Mouse (Mus musculus) CH12.LX (cell line): ENCODE results near the gene Terf2. TPM values are rescaled to one million over a fixed set of nuclear protein-coding genes. Genes with fewer than 3 reads are reported as not detected.
A peak's percentile ranks its signal among the peaks of the same experiment; 100 is the strongest.

Source experiments
- DNase-seq: peaks from one replicate; pipeline ENCODE4 v3.0.0-alpha.2; 2013; ENCODE audit errors: extremely low read depth
- H3K27ac ChIP-seq: 2 replicates; pipeline ENCODE4 v1.5.1; 2012; ENCODE audit warnings: low read depth, mild to moderate bottlenecking, control low read depth, moderate library complexity; ENCODE audit not compliant: insufficient read depth
- H3K27me3 ChIP-seq: replicated peaks from 2 replicates; pipeline ENCODE3; 2012; ENCODE audit warnings: inconsistent platforms
- H3K36me3 ChIP-seq, 2 experiments: replicated peaks in 1 of 2; 2 replicates each; pipeline versions ENCODE3 to v1.6.1; 2012; ENCODE audit warnings: inconsistent platforms in 1 of 2, low read length in 1 of 2, mild to moderate bottlenecking in 1 of 2, mixed read lengths in 1 of 2, moderate library complexity in 1 of 2; ENCODE audit not compliant: control insufficient read depth in 1 of 2, insufficient read depth in 1 of 2
- H3K4me1 ChIP-seq, 2 experiments: 2 replicates each; pipeline ENCODE4 v1.6.1; 2012; ENCODE audit warnings: inconsistent platforms in 1 of 2, moderate library complexity in 1 of 2; ENCODE audit not compliant: insufficient read depth in 2 of 2, control insufficient read depth in 1 of 2
- H3K4me2 ChIP-seq: 2 replicates; pipeline ENCODE4 v1.6.1; 2012; ENCODE audit warnings: low read depth, mild to moderate bottlenecking, control low read depth; ENCODE audit not compliant: poor library complexity, insufficient read depth, severe bottlenecking
- H3K4me3 ChIP-seq, 3 experiments: fragments of 150-350 bp in 1 of 3; sonication (generic) in 1 of 3; replicated peaks in 1 of 3; 2 replicates each; pipeline versions ENCODE3 to v1.5.1; 2011 to 2012; ENCODE audit warnings: low read depth in 2 of 3, low read length in 2 of 3, mild to moderate bottlenecking in 2 of 3, moderate library complexity in 2 of 3, control low read depth in 1 of 3, improper control_type of control experiment in 1 of 3, inconsistent platforms in 1 of 3, mixed read lengths in 1 of 3; ENCODE audit not compliant: poor library complexity in 1 of 3
- H3K79me2 ChIP-seq: replicated peaks from 2 replicates; pipeline ENCODE4 v1.6.1; 2012; ENCODE audit warnings: mild to moderate bottlenecking, moderate library complexity; ENCODE audit not compliant: control insufficient read depth, poor library complexity, insufficient read depth, severe bottlenecking; ENCODE audit errors: extremely low read depth
- H3K9ac ChIP-seq: 2 replicates; pipeline ENCODE4 v1.6.1; 2012; ENCODE audit warnings: low read depth, mild to moderate bottlenecking, control low read depth, moderate library complexity; ENCODE audit not compliant: insufficient read depth
- H3K9me3 ChIP-seq: replicated peaks from 2 replicates; pipeline ENCODE3; 2012; ENCODE audit warnings: low read length, inconsistent platforms, mixed read lengths
- BHLHE40 ChIP-seq: IDR thresholded peaks from 2 replicates; pipeline ENCODE4 v1.6.1; 2011; ENCODE audit warnings: mild to moderate bottlenecking, low read depth, low read length, improper control_type of control experiment
- CHD1 ChIP-seq: IDR thresholded peaks from 2 replicates; pipeline ENCODE4 v1.6.1; 2012; ENCODE audit warnings: low read depth, low read length, improper control_type of control experiment, inconsistent platforms
- CHD2 ChIP-seq: IDR thresholded peaks from 2 replicates; pipeline ENCODE4 v1.6.1; 2011; ENCODE audit warnings: low read length, improper control_type of control experiment
- CTCF ChIP-seq, 2 experiments: IDR thresholded peaks in 1 of 2; conservative IDR thresholded peaks in 1 of 2; 2 replicates each; pipeline ENCODE4 v1.5.1; 2011 to 2012; ENCODE audit warnings: low read depth in 2 of 2, low read length in 2 of 2, improper control_type of control experiment in 1 of 2, inconsistent platforms in 1 of 2, mild to moderate bottlenecking in 1 of 2, moderate library complexity in 1 of 2
- E2F4 ChIP-seq: IDR thresholded peaks from 2 replicates; pipeline ENCODE4 v1.6.1; 2011; ENCODE audit warnings: low read depth, low read length, improper control_type of control experiment; ENCODE audit not compliant: insufficient replicate concordance
- ELF1 ChIP-seq: IDR thresholded peaks from 2 replicates; pipeline ENCODE4 v1.6.1; 2014; ENCODE audit warnings: low read depth, mild to moderate bottlenecking, inconsistent platforms, low read length, improper control_type of control experiment
- EP300 ChIP-seq: IDR thresholded peaks from 2 replicates; pipeline ENCODE4 v1.6.1; 2011; ENCODE audit warnings: low read length, improper control_type of control experiment
- ETS1 ChIP-seq: conservative IDR thresholded peaks from 2 replicates; pipeline ENCODE4 v1.6.1; 2012; ENCODE audit warnings: low read depth, mild to moderate bottlenecking, inconsistent platforms, low read length, improper control_type of control experiment, moderate library complexity
- GABPA ChIP-seq: IDR thresholded peaks from 2 replicates; pipeline ENCODE4 v1.6.1; 2012; ENCODE audit warnings: low read depth, low read length, improper control_type of control experiment, inconsistent platforms; ENCODE audit not compliant: insufficient replicate concordance
- HCFC1 ChIP-seq: IDR thresholded peaks from 2 replicates; pipeline ENCODE4 v1.6.1; 2012; ENCODE audit warnings: low read depth, mild to moderate bottlenecking, inconsistent platforms, low read length, improper control_type of control experiment
- IRF4 ChIP-seq: IDR thresholded peaks from 2 replicates; pipeline ENCODE4 v1.6.1; 2014; ENCODE audit warnings: low read depth, mild to moderate bottlenecking, inconsistent platforms, low read length, improper control_type of control experiment
- JUN ChIP-seq: IDR thresholded peaks from 2 replicates; pipeline ENCODE4 v1.6.1; 2011; ENCODE audit warnings: low read depth, mild to moderate bottlenecking, low read length, improper control_type of control experiment, moderate library complexity; ENCODE audit not compliant: insufficient read depth
- JUND ChIP-seq: conservative IDR thresholded peaks from 2 replicates; pipeline ENCODE4 v1.6.1; 2011; ENCODE audit warnings: low read depth, low read length, improper control_type of control experiment
- KAT2A ChIP-seq: IDR thresholded peaks from 2 replicates; pipeline ENCODE4 v1.6.1; 2012; ENCODE audit warnings: low read length, improper control_type of control experiment, inconsistent platforms; ENCODE audit not compliant: insufficient replicate concordance
- MAFK ChIP-seq: IDR thresholded peaks from 2 replicates; pipeline ENCODE4 v1.6.1; 2011; ENCODE audit warnings: low read length, improper control_type of control experiment; ENCODE audit not compliant: insufficient replicate concordance
- MAX ChIP-seq: IDR thresholded peaks from 2 replicates; pipeline ENCODE4 v1.6.1; 2011; ENCODE audit warnings: low read length, improper control_type of control experiment
- MAZ ChIP-seq: IDR thresholded peaks from 2 replicates; pipeline ENCODE4 v1.6.1; 2012; ENCODE audit warnings: low read depth, mild to moderate bottlenecking, inconsistent platforms, low read length, improper control_type of control experiment, moderate library complexity
- MEF2A ChIP-seq: IDR thresholded peaks from 2 replicates; pipeline ENCODE4 v1.6.1; 2014; ENCODE audit warnings: low read depth, mild to moderate bottlenecking, inconsistent platforms, low read length, improper control_type of control experiment, borderline replicate concordance
- MXI1 ChIP-seq: IDR thresholded peaks from 2 replicates; pipeline ENCODE4 v1.6.1; 2011; ENCODE audit warnings: mild to moderate bottlenecking, low read depth, low read length, improper control_type of control experiment
- MYC ChIP-seq: IDR thresholded peaks from 2 replicates; pipeline ENCODE4 v1.6.1; 2011; ENCODE audit warnings: low read depth, mild to moderate bottlenecking, improper control_type of control experiment, low read length
- NELFE ChIP-seq: IDR thresholded peaks from 2 replicates; pipeline ENCODE4 v1.6.1; 2011; ENCODE audit warnings: low read depth, low read length, improper control_type of control experiment
- NRF1 ChIP-seq: IDR thresholded peaks from 2 replicates; pipeline ENCODE4 v1.6.1; 2014; ENCODE audit warnings: low read depth, mild to moderate bottlenecking, inconsistent platforms, low read length, improper control_type of control experiment, moderate library complexity
- PAX5 ChIP-seq: IDR thresholded peaks from 2 replicates; pipeline ENCODE4 v1.6.1; 2012; ENCODE audit warnings: low read length, inconsistent platforms, mixed read lengths
- POLR2A ChIP-seq: IDR thresholded peaks from 2 replicates; pipeline ENCODE4 v1.6.1; 2011; ENCODE audit warnings: low read depth, mild to moderate bottlenecking, improper control_type of control experiment, low read length
- POLR2AphosphoS2 ChIP-seq: IDR thresholded peaks from 2 replicates; pipeline ENCODE4 v1.6.1; 2011; ENCODE audit warnings: low read depth, low read length, improper control_type of control experiment
- RAD21 ChIP-seq: IDR thresholded peaks from 2 replicates; pipeline ENCODE4 v1.6.1; 2011; ENCODE audit warnings: low read depth, mild to moderate bottlenecking, low read length, improper control_type of control experiment, moderate library complexity
- RCOR1 ChIP-seq: conservative IDR thresholded peaks from 2 replicates; pipeline ENCODE4 v1.6.1; 2012; ENCODE audit warnings: low read depth, mild to moderate bottlenecking, inconsistent platforms, low read length, improper control_type of control experiment
- SIN3A ChIP-seq: IDR thresholded peaks from 2 replicates; pipeline ENCODE4 v1.6.1; 2012; ENCODE audit warnings: low read length, improper control_type of control experiment, inconsistent platforms
- SMC3 ChIP-seq: IDR thresholded peaks from 2 replicates; pipeline ENCODE4 v1.6.1; 2011; ENCODE audit warnings: low read depth, low read length, improper control_type of control experiment
- TBP ChIP-seq: conservative IDR thresholded peaks from 2 replicates; pipeline ENCODE4 v1.6.1; 2011; ENCODE audit warnings: low read depth, low read length, improper control_type of control experiment
- TCF12 ChIP-seq: IDR thresholded peaks from 2 replicates; pipeline ENCODE4 v1.6.1; 2014; ENCODE audit warnings: low read depth, mild to moderate bottlenecking, inconsistent platforms, low read length, improper control_type of control experiment
- UBTF ChIP-seq: IDR thresholded peaks from 2 replicates; pipeline ENCODE4 v1.6.1; 2012; ENCODE audit warnings: low read depth, mild to moderate bottlenecking, inconsistent platforms, low read length, improper control_type of control experiment, moderate library complexity
- USF1 ChIP-seq: IDR thresholded peaks from 2 replicates; pipeline ENCODE4 v1.6.1; 2014; ENCODE audit warnings: low read depth, mild to moderate bottlenecking, inconsistent platforms, low read length, improper control_type of control experiment
- USF2 ChIP-seq: conservative IDR thresholded peaks from 2 replicates; pipeline ENCODE4 v1.6.1; 2011; ENCODE audit warnings: low read depth, low read length, improper control_type of control experiment
- ZC3H11A ChIP-seq: IDR thresholded peaks from 2 replicates; pipeline ENCODE4 v1.6.1; 2012; ENCODE audit warnings: low read depth, mild to moderate bottlenecking, inconsistent platforms, low read length, improper control_type of control experiment
- ZKSCAN1 ChIP-seq: IDR thresholded peaks from 2 replicates; pipeline ENCODE4 v1.6.1; 2012; ENCODE audit warnings: low read depth, inconsistent platforms, low read length, improper control_type of control experiment, borderline replicate concordance
- ZMIZ1 ChIP-seq: IDR thresholded peaks from 2 replicates; pipeline ENCODE4 v1.6.1; 2012; ENCODE audit warnings: low read depth, mild to moderate bottlenecking, inconsistent platforms, low read length, improper control_type of control experiment
- ZNF384 ChIP-seq: IDR thresholded peaks from 2 replicates; pipeline ENCODE4 v1.6.1; 2012; ENCODE audit warnings: low read depth, low read length, improper control_type of control experiment, inconsistent platforms
- dilution Hi-C: fragments of 300-500 bp; cut with MboI; formaldehyde crosslinking; loops from 2 replicates; pipeline ENCODE4 v1.14.3; 2020; ENCODE audit warnings: low sequenced_read_pairs; ENCODE audit not compliant: extremely low pct_unique_long_range_greater_than_20kb, extremely low pct_ligation_motif_present
- in situ Hi-C: fragments of 300-500 bp; cut with MboI; formaldehyde crosslinking; loops from 3 replicates; pipeline ENCODE4 v1.14.3; 2019; ENCODE audit warnings: low sequenced_read_pairs, low pct_ligation_motif_present, low pct_unique_long_range_greater_than_20kb, mixed read lengths
- polyA plus RNA-seq: library from polyadenylated mRNA; unstranded; fragments of >175 nt; gene quantifications from 2 replicates; pipeline ENCODE4 v1.2.1, GENCODE M21; 2012; ENCODE audit warnings: low read depth; ENCODE audit not compliant: insufficient read length
- total RNA-seq, 2 experiments: library from RNA; depleted of rRNA; stranded (reverse); fragments of 300-350 nt in 1 of 2; fragments of >200 nt in 1 of 2; gene quantifications; 2 replicates each; pipeline ENCODE4 v1.2.3; 2012 to 2014

Gene Terf2
- total RNA-seq (2012; rRNA removed) = 12.5 and 14.5 TPM in 2 replicates
- 18.3 and 21.0 TPM in 2 replicates for total RNA-seq (2014; rRNA removed)
- 33.2 and 33.7 TPM in 2 replicates for polyA plus RNA-seq

- Histone ChIP-seq H3K79me2 (peaks cover 37% of the 10 kb centered on the region), H3K27ac (peak within 1 kb of the TSS; percentile 78), H3K27me3 (no peaks in the 10 kb centered on the region), H3K4me3 (peak within 1 kb of the TSS; percentile 86 to 93 (median 92)), H3K9ac (peak within 1 kb of the TSS; percentile 87), H3K9me3 (no peaks in the 10 kb centered on the region), H3K4me2 (peak within 1 kb of the TSS; percentile 82), H3K4me1 (peaks cover 7 to 26% of the 10 kb centered on the region in 2 experiments), H3K36me3 (peaks cover 14 to 32% of the 10 kb centered on the region in 2 experiments)
- in situ Hi-C loops (no loop called here), dilution Hi-C loops (no loop called here)
- DNase-seq = peak; percentile 94
- TF ChIP-seq MAZ (peak; percentile 87), GABPA (peak; percentile 83; the same call in 1 of the 2 replicates), USF1 (no peak), UBTF (no peak), CHD2 (peak; percentile 41; the same call in 1 of the 2 replicates), HCFC1 (peak; percentile 100), USF2 (no peak), E2F4 (peak; percentile 78; the same call in 1 of the 2 replicates), MAFK (no peak), TBP (no peak), RCOR1 (no peak), ZNF384 (peak; percentile 91), JUN (no peak), ZC3H11A (no peak), CHD1 (no peak), MEF2A (peak; percentile 74), JUND (no peak), MYC (no peak; the same call in 1 of the 2 replicates), SIN3A (no peak; the same call in 1 of the 2 replicates), BHLHE40 (no peak), CTCF (conservative IDR thresholded peaks at IDR 0.05 in 1 of 2, IDR thresholded peaks at IDR 0.05 in 1 of 2; ENCODE audit: low read depth in 2 of 2, low read length in 2 of 2) (no peak), ZMIZ1 (no peak), POLR2A (peak; percentile 73), ZKSCAN1 (no peak), MAX (0 out of 2 replicates have a peak, but pooled peaks have one; percentile 8), MXI1 (peak; percentile 28; the same call in 1 of the 2 replicates), SMC3 (no peak), PAX5 (no peak), KAT2A (peak; percentile 98), IRF4 (peak; percentile 78), ELF1 (peak; percentile 95), ETS1 (no peak), NELFE (no peak), NRF1 (peak; percentile 36; the same call in 1 of the 2 replicates), RAD21 (no peak), TCF12 (peak; percentile 85; the same call in 1 of the 2 replicates), POLR2AphosphoS2 (no peak), EP300 (no peak)
Measured at GRCm38 (mm10) chr8:107096366-107097036, at the start of gene Terf2. TSS of gene Terf2 (minus strand) at chr8:107096547.
